Mouse (Mus musculus): Measurements from ENCODE around the gene Galns.

- TF ChIP-seq GATA1 (IDR thresholded peaks at IDR 0.05; ENCODE audit: low read length) = no peak
- TF ChIP-seq TAL1 (IDR thresholded peaks at IDR 0.05; ENCODE audit: low read length) = no peak
These were observed 18.0 kb downstream of the Galns start for GRCm38 (mm10) chr8:122593240-122593639.

All from erythroblast, embryonic 14.5 days (primary cell).